Mouse (Mus musculus) forebrain, embryonic 16.5 days (tissue): ENCODE measurements at regions not wholly inside any gene's neighbourhood (a gene's known extent, or its start where the extent isn't known, plus 50 kb on each side); places are given as distances from the start of the nearest gene placed in this dataset.

Source experiments
- ATAC-seq: fragments of 200-750 bp; cut with Nextera tagmentation; 2 replicates; pipeline ENCODE4 v1.8.0; 2017; ENCODE audit warnings: mild to moderate bottlenecking, moderate library complexity
- H3K27ac ChIP-seq: fragments of 300-500 bp; sonication (generic); 2 replicates; pipeline ENCODE4 v1.5.1; 2014; ENCODE audit warnings: low read length, control low read depth
- H3K27me3 ChIP-seq: fragments of 300-500 bp; sonication (generic); replicated peaks from 2 replicates; pipeline ENCODE4 v1.6.1; 2014; ENCODE audit warnings: low read length; ENCODE audit not compliant: control insufficient read depth, insufficient read depth
- H3K36me3 ChIP-seq: fragments of 300-500 bp; sonication (generic); 2 replicates; pipeline ENCODE4 v1.6.1; 2014; ENCODE audit not compliant: control insufficient read depth, insufficient read depth
- H3K4me1 ChIP-seq: fragments of 300-500 bp; sonication (generic); replicated peaks from 2 replicates; pipeline ENCODE4 v1.6.1; 2014; ENCODE audit warnings: low read length; ENCODE audit not compliant: control insufficient read depth, insufficient read depth
- H3K4me2 ChIP-seq: fragments of 300-500 bp; sonication (generic); 2 replicates; pipeline ENCODE4 v1.6.1; 2014; ENCODE audit warnings: mild to moderate bottlenecking, low read length, control low read depth
- H3K4me3 ChIP-seq: fragments of 300-500 bp; sonication (generic); replicated peaks from 2 replicates; pipeline ENCODE4 v1.5.1; 2014; ENCODE audit warnings: mild to moderate bottlenecking, low read length, control low read depth
- H3K9ac ChIP-seq: fragments of 300-500 bp; sonication (generic); replicated peaks from 2 replicates; pipeline ENCODE4 v1.6.1; 2014; ENCODE audit warnings: low read depth, low read length, control low read depth
- H3K9me3 ChIP-seq: fragments of 300-500 bp; sonication (generic); 2 replicates; pipeline ENCODE4 v1.6.1; 2016; ENCODE audit warnings: low read length; ENCODE audit not compliant: control insufficient read depth
- WGBS: fragments of 180-500 bp; shearing (Covaris S2); extraction: QIAGEN DNeasy Blood & Tissue Kit; methylation state at CpG from one replicate; pipeline ENCODE4 v1.1.7; 2014; 5-methylcytosine and 5-hydroxymethylcytosine counted together

DNA sequence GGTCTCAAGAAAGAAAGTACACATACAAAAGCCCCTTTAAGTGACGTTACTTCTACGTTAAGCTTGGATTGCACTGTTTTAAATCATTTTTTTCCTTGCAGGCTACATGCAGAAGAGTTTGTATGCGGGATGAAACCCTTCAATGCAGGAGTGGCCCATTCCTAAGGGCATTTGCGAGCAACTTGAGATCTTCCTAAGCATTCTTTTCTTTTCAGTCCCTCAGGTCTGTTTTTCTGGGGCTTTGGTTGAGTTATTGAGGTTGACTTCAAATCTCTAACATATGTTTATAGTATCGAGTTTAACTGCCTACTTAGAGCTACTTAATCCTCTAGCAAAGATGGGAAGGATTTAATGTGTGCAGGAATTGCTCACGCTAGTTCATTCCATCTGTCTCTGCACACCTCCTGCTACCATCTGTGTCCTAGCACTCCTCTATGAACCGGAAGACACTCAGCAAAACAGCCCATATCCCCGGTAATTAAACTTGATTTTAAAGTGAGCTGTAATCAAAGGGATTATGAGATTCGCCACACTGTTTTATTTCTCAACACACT, 431.6 kb downstream of the Tns3 start:
- H3K27ac ChIP-seq = no peak overlapping the region
- H3K27me3 ChIP-seq = no peaks in the 10 kb centered on the region
- no peak overlapping the region for H3K4me2 ChIP-seq
- ATAC-seq = no peak
- no peaks in the 10 kb centered on the region for H3K9me3 ChIP-seq
- H3K4me3 ChIP-seq = no peak overlapping the region
- WGBS = 64% methylated on average over 9 of the region's 9 CpGs
- no peaks in the 10 kb centered on the region for H3K36me3 ChIP-seq
- H3K9ac ChIP-seq = no peak overlapping the region
- H3K4me1 ChIP-seq = no peaks in the 10 kb centered on the region

GRCm38 (mm10) chr11:8229787-8230186, 434.5 kb downstream of the Tns3 start:
- Histone ChIP-seq H3K4me3 (no peak overlapping the region), H3K36me3 (no peaks in the 10 kb centered on the region), H3K9me3 (no peaks in the 10 kb centered on the region), H3K4me2 (no peak overlapping the region), H3K27me3 (no peaks in the 10 kb centered on the region), H3K4me1 (no peaks in the 10 kb centered on the region), H3K9ac (no peak overlapping the region), H3K27ac (no peak overlapping the region)
- 54% methylated on average over 7 of the region's 7 CpGs for WGBS
- ATAC-seq = no peak

DNA sequence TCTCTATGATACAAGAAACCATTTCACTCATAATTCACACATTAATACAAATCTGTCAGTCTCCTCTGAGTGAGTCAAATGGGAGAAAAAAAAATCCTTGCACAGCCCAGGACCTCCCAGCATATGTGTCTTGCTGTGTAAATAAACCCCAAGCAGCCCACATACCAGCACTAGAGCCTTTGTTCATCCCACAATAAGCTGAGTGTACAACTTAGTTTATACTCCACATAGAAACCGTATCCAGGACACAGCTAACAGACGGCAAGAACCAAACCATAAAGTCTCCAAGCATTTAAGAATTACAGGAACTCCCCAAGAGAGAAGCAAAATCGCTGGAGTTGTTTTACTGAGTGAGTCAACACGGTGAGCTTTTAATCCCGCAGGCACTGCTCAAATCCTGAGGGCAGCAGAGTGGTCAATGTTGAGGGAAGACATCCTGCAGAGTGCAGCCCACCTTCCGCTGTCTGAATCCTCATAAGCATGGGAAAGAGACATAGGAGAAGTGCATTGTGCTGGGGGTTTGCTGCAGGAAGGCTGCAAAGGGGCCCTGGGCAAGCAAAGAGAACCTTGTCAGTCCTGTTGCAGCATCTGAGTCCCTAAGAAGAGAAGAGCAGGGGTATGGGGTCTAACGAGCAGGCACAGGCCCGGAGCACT, 436.4 kb downstream of the Tns3 start:
- no peaks in the 10 kb centered on the region for H3K36me3 ChIP-seq
- H3K4me1 ChIP-seq = no peaks in the 10 kb centered on the region
- H3K27me3 ChIP-seq = no peaks in the 10 kb centered on the region
- H3K9ac ChIP-seq = no peak overlapping the region
- H3K9me3 ChIP-seq = no peaks in the 10 kb centered on the region
- 0 out of 2 replicates have a peak, but pooled peaks have one; percentile 43 for ATAC-seq
- 36% methylated on average over 8 of the region's 8 CpGs for WGBS
- no peak overlapping the region for H3K4me2 ChIP-seq
- no peak overlapping the region; the same call in 1 of the 2 replicates for H3K27ac ChIP-seq
- H3K4me3 ChIP-seq = no peak overlapping the region

GRCm38 (mm10) chr11:8224366-8224765, 440.0 kb downstream of the Tns3 start:
- Histone ChIP-seq H3K9ac (no peak overlapping the region), H3K4me3 (no peak overlapping the region), H3K27ac (no peak overlapping the region), H3K4me2 (no peak overlapping the region), H3K4me1 (no peaks in the 10 kb centered on the region), H3K9me3 (no peaks in the 10 kb centered on the region), H3K36me3 (no peaks in the 10 kb centered on the region), H3K27me3 (no peaks in the 10 kb centered on the region)
- WGBS = 87% methylated on average over 1 of the region's 1 CpGs
- ATAC-seq = no peak

DNA sequence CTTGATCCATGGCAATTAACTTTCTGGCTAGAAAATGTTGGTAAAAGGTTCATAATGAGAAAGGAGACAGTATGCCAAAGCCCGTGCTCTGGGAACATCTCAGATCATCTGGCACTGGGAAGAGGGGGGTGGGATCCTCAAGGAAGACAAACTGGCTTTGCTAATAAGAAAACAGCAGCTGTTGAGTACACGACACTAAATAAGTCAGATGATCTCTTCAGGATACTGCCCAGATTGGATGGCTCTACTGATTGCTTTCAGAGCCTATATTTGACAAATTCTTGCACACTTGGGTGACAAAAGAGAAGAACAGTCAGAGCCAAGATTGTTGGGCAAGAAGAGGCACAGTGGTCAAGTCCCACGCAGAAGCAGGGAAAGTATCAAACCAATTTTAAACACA, 443.7 kb downstream of the Tns3 start:
- Histone ChIP-seq H3K4me3 (no peak overlapping the region), H3K27ac (no peak overlapping the region), H3K4me1 (no peaks in the 10 kb centered on the region), H3K4me2 (no peak overlapping the region), H3K9ac (no peak overlapping the region), H3K36me3 (no peaks in the 10 kb centered on the region), H3K27me3 (no peaks in the 10 kb centered on the region), H3K9me3 (no peaks in the 10 kb centered on the region)
- 63% methylated on average over 3 of the region's 3 CpGs for WGBS
- ATAC-seq = no peak

DNA sequence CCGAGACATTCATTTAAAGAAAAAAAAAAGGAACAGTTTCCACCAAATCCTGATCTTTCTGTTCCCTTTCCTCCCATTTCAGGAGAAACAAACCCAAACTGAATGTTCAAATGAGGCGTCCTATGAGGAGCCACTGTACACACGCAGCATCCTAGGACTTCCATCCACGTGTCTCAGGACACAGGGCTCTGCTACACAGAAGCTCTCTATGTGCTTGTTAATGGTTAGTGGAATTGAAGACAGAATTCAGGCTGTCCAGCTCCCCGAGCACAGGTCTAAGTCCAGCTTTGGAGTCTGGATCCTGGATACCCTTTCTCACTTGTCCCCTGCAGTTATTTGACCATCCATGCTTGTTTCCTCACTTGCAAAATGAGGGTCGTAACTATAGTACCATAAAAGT, 444.4 kb downstream of the Tns3 start:
- H3K4me1 ChIP-seq = no peaks in the 10 kb centered on the region
- no peaks in the 10 kb centered on the region for H3K9me3 ChIP-seq
- WGBS = 86% methylated on average over 6 of the region's 6 CpGs
- no peaks in the 10 kb centered on the region for H3K27me3 ChIP-seq
- H3K36me3 ChIP-seq = no peaks in the 10 kb centered on the region
- no peak overlapping the region for H3K27ac ChIP-seq
- H3K9ac ChIP-seq = no peak overlapping the region
- no peak overlapping the region for H3K4me2 ChIP-seq
- no peak for ATAC-seq
- H3K4me3 ChIP-seq = no peak overlapping the region

DNA sequence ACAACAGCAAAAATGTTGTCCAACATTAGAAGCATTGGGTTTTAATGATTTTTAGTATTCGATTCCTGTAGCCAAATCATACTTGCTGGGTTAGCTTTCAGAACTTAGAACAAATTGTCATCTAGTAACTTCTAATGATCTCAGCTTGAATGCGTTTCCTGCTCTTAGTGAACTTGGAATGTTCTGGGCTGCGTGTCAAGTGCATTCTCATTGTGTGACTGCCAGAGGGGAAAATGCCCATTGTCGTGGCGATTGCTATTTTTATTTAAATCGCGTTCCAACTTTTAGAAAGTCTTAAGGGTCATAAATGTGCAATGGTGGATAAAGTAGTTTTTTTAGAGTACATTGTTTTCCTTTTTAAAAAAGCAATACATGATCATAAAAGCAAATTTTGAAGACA, 448.7 kb downstream of the Tns3 start:
- Histone ChIP-seq H3K9ac (no peak overlapping the region), H3K9me3 (no peaks in the 10 kb centered on the region), H3K27ac (no peak overlapping the region), H3K4me1 (no peaks in the 10 kb centered on the region), H3K27me3 (no peaks in the 10 kb centered on the region), H3K4me2 (no peak overlapping the region), H3K4me3 (no peak overlapping the region), H3K36me3 (no peaks in the 10 kb centered on the region)
- 32% methylated on average over 7 of the region's 7 CpGs for WGBS
- no peak for ATAC-seq

DNA sequence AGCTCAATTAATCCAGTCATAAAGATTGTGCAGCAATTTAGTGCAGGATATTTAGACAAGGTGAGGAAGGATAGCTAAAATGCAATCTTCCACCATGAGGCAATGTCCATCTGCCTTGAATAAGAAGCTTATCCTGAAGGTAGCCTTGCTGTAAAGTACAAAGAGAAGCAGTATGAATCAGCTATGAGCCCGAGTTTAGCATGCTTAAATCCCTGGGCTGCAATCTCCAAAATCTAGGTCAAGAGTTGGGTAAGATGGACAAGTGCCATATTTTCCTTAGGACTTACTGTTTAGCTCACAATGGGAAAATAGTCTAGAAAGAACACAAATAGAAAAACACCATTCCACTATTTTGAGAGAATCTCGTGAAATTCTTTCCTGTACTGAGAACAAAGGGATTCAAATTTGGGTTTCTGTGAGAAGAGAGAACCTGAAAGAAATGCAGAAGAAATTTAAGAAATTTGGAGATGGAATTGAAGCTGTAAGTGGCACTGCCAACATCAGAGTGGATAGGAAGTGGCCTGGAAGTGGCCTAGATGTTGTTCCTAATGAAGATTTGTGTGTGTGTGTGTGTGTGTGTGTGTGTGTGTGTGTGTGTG, 449.9 kb downstream of the Tns3 start:
- WGBS = 58% methylated on average over 2 of the region's 2 CpGs
- Histone ChIP-seq H3K9ac (no peak overlapping the region), H3K4me2 (no peak overlapping the region), H3K9me3 (no peaks in the 10 kb centered on the region), H3K4me1 (no peaks in the 10 kb centered on the region), H3K27me3 (no peaks in the 10 kb centered on the region), H3K4me3 (no peak overlapping the region), H3K36me3 (no peaks in the 10 kb centered on the region), H3K27ac (no peak overlapping the region)
- ATAC-seq = no peak

- no peak overlapping the region for H3K27ac ChIP-seq
- H3K9ac ChIP-seq = no peak overlapping the region
- no peaks in the 10 kb centered on the region for H3K36me3 ChIP-seq
- no peaks in the 10 kb centered on the region for H3K4me1 ChIP-seq
- no peak for ATAC-seq
- no peak overlapping the region for H3K4me3 ChIP-seq
- H3K27me3 ChIP-seq = no peaks in the 10 kb centered on the region
- H3K9me3 ChIP-seq = no peaks in the 10 kb centered on the region
- no peak overlapping the region for H3K4me2 ChIP-seq
- WGBS = 98% methylated on average over 3 of the region's 3 CpGs
Measured at GRCm38 (mm10) chr11:8213130-8213529, 451.2 kb downstream of the Tns3 start.
